Mouse (Mus musculus): ENCODE data around the gene Gucd1.

GRCm38 (mm10) chr10:75477034-75477433 is 40.7 kb downstream of the Gucd1 start:
- TF ChIP-seq CTCF (IDR thresholded peaks at IDR 0.05; ENCODE audit: borderline replicate concordance, control insufficient read depth, extremely low read depth, insufficient read depth, low read length, poor library complexity) = no peak
- no peak for TF ChIP-seq POLR2A (IDR thresholded peaks at IDR 0.05; ENCODE audit: control insufficient read depth, extremely low read depth, insufficient read depth, low read length, poor library complexity)
